Mouse (Mus musculus): Measurements from ENCODE around the gene 3830406C13Rik. TPM values are rescaled to one million over a fixed set of nuclear protein-coding genes. Genes with fewer than 3 reads are reported as not detected.

Gene 3830406C13Rik
- 10 to 100 TPM; 59.1 to 86.8 TPM for polyA plus RNA-seq (2017; shearing (Covaris generic))

GRCm38 (mm10) chr14:12284141-12284912, at the start of gene 3830406C13Rik:
TSS of gene 3830406C13Rik (plus strand) at chr14:12284173.

DNA sequence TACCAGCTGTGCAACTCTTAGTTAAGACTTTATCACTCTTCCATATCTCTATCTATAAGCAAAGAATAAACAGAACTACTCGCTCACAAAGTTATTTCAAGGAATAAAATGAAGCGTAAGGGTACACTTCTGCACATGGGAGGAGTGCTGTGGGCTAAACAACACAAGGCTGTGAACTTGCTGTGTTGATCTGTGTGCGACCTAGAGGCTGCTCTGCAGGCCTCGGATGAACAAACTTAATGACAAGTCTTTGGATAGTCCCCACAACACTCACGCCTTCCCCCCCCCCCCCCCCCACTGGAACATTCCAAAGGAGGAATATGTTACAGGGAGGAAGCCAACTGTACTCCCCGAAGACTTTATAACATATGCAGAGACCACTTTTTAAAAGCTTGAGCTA, 332 bp upstream of the 3830406C13Rik start, which contains the start of gene Gm49355:
Gene Gm49355, plus strand, starts transcription at position 336 of the 400 bp plus-strand sequence.

GRCm38 (mm10) chr14:12348089-12348488, 64.1 kb downstream of the 3830406C13Rik start, which contains the start of gene Fezf2:
TSS of gene Fezf2 (minus strand) at chr14:12348189.

Other genes starting within 250 kb of the 3830406C13Rik start
- gene Gm49355, start 197 bp upstream of the 3830406C13Rik start, polyA plus RNA-seq (2017; shearing (Covaris generic)), result under 1 TPM; 0.09 to 0.23 TPM
- not detected for gene Fezf2, start 64.0 kb downstream of the 3830406C13Rik start, polyA plus RNA-seq (2017; shearing (Covaris generic))